Mouse (Mus musculus) CD8-positive naive resting alpha-beta T cell, adult 57 days (primary cell): ENCODE data around the gene Tuba3b. TPM values are rescaled to one million over a fixed set of nuclear protein-coding genes. Genes with fewer than 3 reads are reported as not detected.

Source experiments
- total RNA-seq: library from RNA; stranded (reverse); gene quantifications from one replicate; pipeline ENCODE4 v1.2.4, GENCODE M21; 2023

Gene Tuba3b
- total RNA-seq: not detected

GRCm38 (mm10) chr6:145615666-145616210 is at the start of gene Tuba3b:
TSS of gene Tuba3b (plus strand) at chr6:145615757.

DNA sequence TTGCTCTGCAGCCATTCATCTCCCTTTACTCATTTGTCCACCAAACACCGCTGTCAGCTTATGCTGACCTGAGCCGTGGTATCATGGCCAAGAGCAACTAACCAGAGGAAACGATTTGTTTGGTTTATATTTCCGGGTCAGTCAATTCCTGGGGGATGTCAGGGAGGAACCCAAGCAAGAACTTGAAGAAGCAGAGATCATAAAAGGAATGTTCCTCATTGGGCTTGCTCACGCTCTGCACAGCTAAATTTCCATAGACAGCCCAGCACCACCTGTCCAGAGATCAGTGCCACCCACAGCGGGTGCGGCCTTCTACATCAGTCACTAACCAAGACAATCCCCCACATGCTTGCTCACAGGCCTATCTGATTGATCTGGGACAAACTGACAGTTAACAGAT is 1.3 kb upstream of the Tuba3b start, which contains the start of gene Lmntd1:
Lmntd1 (minus strand) TSS at position 101 of the 400 bp plus-strand sequence.

Other genes with a start within 250 kb of the Tuba3b start
- gene Lmntd1, start 1.4 kb upstream of the Tuba3b start, total RNA-seq: 0.15 TPM
- gene Rassf8, start 131.0 kb downstream of the Tuba3b start, total RNA-seq: 3.0 TPM
- gene Bhlhe41, start 249.8 kb downstream of the Tuba3b start, total RNA-seq: 2.1 TPM